Mouse (Mus musculus) limb, embryonic 11.5 days (tissue): Measurements from ENCODE around the gene Myo15. TPM values are rescaled to one million over a fixed set of nuclear protein-coding genes. Genes with fewer than 3 reads are reported as not detected.

ENCODE experiments used
- polyA plus RNA-seq: library from polyadenylated mRNA; unstranded; fragments of >200 nt; fragmentation: Nextera tagmentation; extraction: Ambion mirVana; gene quantifications from 2 replicates; pipeline ENCODE4 v1.2.1, GENCODE M21; 2014

Myo15 gene
- polyA plus RNA-seq, 1 experiment from 2014 or later, result 0.17 TPM

Other genes starting within 250 kb of the Myo15 start
- gene Srebf1, start 246.8 kb upstream of the Myo15 start, polyA plus RNA-seq, result 53.2 and 55.3 TPM in 2 replicates
- 10.6 and 12.2 TPM in 2 replicates for gene Tom1l2, start 116.4 kb upstream of the Myo15 start, polyA plus RNA-seq
- gene Drc3, start 116.0 kb upstream of the Myo15 start, polyA plus RNA-seq, result 1.4 and 1.9 TPM in 2 replicates
- gene Gid4, start 52.2 kb upstream of the Myo15 start, polyA plus RNA-seq, result 28.6 and 30.8 TPM in 2 replicates
- gene Atpaf2, start 50.9 kb upstream of the Myo15 start, polyA plus RNA-seq, result 48.4 and 53.7 TPM in 2 replicates
- gene Drg2, start 14.7 kb upstream of the Myo15 start, polyA plus RNA-seq, result 129 and 137 TPM in 2 replicates
- gene Alkbh5, start 67.0 kb downstream of the Myo15 start, polyA plus RNA-seq, result 34.7 and 34.9 TPM in 2 replicates
- gene Llgl1, start 230.4 kb downstream of the Myo15 start, polyA plus RNA-seq, result 98.5 and 102 TPM in 2 replicates